Mouse (Mus musculus): ENCODE results near the gene Sgms1.

- TF ChIP-seq GATA1 (IDR thresholded peaks at IDR 0.05; ENCODE audit: borderline replicate concordance, low read length), result no peak
- TF ChIP-seq FLI1 (IDR thresholded peaks at IDR 0.05; ENCODE audit: low read length), result no peak
Measured at GRCm38 (mm10) chr19:32174561-32174960, 215.0 kb downstream of the Sgms1 start.
